Mouse (Mus musculus) CD4-positive, CD25-positive, alpha-beta regulatory T cell, adult 4 months (primary cell): ENCODE data around the gene Mblac2. TPM values are rescaled to one million over a fixed set of nuclear protein-coding genes. Genes with fewer than 3 reads are reported as not detected.

Source experiments
- ATAC-seq: one replicate; pipeline ENCODE4 v1.8.0; 2017
- polyA plus RNA-seq, 2 experiments: library from polyadenylated mRNA; unstranded; fragments of 100-300 nt; shearing (Covaris generic); gene quantifications; one replicate each; pipeline ENCODE4 v1.2.1; 2017

Mblac2 gene
- polyA plus RNA-seq, 2 experiments from 2014 or later, result 9.6 to 14.8 TPM

DNA sequence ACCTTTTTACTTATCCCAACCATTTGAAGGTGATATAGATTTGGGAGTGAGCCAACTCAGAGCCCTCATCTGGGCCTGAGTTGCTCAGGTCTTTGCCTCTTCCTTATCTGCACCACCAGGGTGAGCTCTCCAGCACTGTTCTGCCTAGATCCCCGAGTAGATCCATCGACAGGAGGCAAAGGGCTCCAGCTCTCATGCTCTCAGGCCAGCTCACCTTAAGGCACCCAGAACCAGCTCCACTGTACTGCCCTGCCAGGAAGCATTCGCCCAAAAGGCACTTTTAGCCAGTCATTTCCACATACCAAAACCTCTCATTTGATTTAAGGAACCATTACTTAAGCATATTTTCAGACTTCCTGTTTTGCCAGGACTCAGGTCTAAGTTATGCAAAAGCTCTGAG, 29.8 kb downstream of the Mblac2 start:
- ATAC-seq, result peak; percentile 37

DNA sequence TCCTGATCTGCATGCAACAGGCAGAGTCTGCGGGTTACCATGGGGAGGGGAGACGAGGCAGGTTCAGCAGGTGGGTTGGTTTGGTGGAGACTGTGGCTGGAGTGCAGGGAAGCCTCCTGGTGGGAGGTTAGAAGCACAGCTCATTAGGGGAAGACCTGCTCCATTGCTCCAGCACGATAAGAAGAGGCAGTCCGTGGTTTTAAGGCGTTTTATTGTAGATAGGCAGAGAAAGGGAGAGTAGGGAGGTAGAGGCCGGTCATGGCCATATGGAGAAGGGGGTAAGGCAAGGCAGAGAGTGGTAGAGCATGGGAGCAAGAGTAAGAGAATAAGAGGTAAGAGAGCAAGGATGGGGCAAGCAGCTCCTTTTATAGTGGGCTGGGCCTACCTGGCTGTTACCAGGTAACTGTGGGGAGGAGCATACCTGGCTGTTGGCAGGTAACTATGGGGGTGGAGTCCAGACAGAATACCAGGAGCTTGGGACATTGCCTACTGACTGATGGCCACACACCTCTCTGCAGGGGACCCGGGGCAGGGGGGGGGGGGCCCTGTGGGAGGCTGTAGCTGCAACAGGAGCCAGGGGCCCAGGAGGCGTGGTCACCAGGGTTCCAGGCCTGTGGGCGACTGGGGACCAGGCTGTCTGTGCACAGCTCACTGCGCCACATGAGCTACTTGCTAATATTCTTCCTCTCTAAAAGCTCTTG, 32.4 kb downstream of the Mblac2 start:
- no peak for ATAC-seq

- no peak for ATAC-seq
Measured at GRCm38 (mm10) chr13:81744092-81744396, 32.9 kb downstream of the Mblac2 start.

DNA sequence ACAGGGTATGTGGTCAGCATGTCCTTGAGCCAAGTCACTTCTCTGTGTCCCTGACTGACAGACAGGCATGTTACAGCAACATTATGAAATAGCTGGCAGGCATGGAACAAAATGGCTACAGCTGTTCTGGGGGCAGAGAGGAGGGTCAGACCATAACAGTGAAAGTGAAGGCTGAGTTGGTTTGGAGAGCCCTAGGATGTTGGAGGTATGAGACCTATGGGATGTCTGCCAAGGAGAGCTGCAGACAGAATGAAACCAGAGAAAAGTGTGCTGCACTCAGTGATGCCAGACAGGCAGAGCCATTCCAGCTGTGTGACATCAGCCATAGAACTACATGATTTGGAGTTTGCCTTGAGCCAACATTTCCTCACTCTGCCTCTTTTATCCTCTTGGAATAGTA, 43.7 kb downstream of the Mblac2 start:
- no peak for ATAC-seq

DNA sequence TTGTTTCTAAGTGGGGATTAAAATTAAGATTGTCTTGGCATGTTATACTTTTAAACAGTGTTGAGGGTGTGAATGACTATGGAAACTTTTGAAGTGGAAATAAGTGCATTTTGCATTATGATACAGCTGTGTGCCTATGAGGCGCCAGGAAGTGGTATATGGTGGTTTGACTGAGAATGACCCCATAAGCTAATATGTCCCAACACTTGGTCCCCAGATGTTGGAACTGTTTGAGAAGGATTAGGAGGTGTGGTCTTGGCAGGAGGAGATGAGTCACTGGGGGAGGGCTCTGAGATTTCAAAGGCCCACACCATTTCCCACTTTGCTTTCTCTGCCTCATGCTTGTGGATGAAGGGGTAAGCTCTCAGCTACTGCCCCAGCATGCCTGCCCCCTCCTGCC, 44.2 kb downstream of the Mblac2 start:
- ATAC-seq, result no peak

DNA sequence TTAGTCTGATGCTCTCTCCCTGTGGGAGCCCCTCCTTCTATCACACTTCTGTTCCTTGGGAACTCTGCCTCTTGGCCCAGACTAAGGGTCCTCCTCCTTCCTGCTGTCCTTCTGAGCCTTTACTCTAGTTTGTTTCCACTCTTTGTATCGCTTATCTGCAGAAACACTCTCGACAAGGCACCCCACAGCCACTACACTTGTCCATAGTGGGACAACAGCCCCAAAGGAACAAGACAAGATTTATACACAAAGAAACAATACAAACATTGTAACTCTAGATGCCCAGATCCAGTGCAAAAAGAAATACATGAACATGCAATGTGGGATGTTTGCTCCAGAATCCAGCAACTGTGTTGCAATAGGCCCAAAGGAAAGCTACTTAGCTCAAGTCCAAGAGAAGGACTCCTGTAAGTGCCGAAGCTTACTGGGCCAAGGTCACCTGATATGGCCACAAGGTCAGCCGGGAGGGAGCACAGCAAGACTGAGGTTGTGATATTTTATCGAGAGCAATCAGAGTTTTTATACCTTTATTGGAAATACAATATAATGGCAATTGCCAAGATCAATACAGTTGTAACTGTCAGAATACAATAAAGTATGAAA, 46.0 kb downstream of the Mblac2 start:
- no peak for ATAC-seq

DNA sequence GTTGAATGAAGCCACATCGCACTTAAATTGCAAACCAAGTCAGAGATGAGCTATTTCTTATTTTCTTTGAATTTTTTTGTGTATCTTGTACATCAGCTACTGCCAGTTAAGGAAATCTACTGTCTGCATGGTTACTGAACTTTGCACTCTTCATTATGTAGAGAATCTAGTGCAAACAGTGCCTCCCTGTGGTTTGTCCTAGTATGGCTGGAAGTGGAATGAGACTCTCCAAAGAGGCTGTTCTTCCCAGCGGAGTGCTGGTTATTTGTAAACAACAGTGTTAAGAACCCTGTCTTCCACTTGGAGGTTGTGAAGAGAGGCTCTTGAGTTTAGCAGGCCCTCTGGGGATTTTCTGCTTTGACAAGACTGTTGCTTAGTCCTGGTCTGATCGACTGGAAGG, 49.2 kb downstream of the Mblac2 start:
- peak; percentile 73 for ATAC-seq

GRCm38 (mm10) chr13:81761566-81762186, 50.5 kb downstream of the Mblac2 start:
- peak; percentile 84 for ATAC-seq

- ATAC-seq, result no peak
Measured at GRCm38 (mm10) chr13:81764173-81764572, 53.0 kb downstream of the Mblac2 start.

- peak; percentile 88 for ATAC-seq
Measured at GRCm38 (mm10) chr13:81767038-81767659, 56.0 kb downstream of the Mblac2 start.

DNA sequence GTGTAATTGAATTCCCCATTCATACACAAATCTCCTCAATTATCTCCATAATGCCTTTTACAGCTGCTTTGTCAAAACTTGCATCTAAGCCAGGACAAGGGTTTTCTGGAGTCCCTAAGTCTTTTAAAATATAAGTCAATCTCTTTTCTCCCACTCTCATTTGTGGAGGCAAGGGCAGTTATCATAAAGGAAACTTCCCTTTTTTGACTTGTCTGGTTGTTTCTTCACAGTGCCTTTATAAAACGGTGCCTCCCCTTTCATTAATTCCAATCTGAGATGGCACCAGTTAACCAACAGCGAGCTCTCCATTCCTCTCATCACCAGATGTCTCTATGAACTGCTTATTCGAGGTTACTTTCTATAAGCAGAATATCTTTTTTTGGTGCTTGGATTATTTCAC, 65.1 kb downstream of the Mblac2 start:
- no peak for ATAC-seq

- no peak for ATAC-seq
Measured at GRCm38 (mm10) chr13:81782475-81782874, 71.3 kb downstream of the Mblac2 start.

- ATAC-seq, result peak; percentile 82
Measured at GRCm38 (mm10) chr13:81782971-81783404, 71.8 kb downstream of the Mblac2 start, which contains the start of gene Cetn3. Gene Cetn3 (plus strand): TSS chr13:81783077.

GRCm38 (mm10) chr13:81783405-81784342, 72.5 kb downstream of the Mblac2 start:
- ATAC-seq, result peak; percentile 85

GRCm38 (mm10) chr13:81785766-81786480, 74.8 kb downstream of the Mblac2 start:
- no peak for ATAC-seq

DNA sequence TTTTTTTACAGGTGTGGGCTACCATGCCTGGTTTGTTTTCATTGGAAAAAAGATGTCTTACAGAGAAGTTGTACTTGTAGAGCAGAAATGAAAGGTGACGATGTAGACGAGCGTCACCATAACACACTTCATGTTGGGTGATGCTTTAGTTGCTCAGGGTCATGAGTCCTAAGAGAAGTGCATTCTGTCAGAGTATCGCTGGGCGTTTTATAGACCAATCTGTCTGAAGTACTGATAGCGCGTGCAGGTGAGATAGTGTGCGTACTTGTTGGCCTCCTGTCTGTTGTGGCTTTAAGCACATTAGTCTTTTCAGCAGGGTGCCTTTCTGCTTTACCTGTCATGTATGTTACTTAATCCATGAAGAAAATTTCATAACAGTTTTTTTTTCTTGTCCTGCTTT, 79.0 kb downstream of the Mblac2 start:
- ATAC-seq, result no peak

- ATAC-seq, result no peak
Measured at GRCm38 (mm10) chr13:81791861-81792260, 80.7 kb downstream of the Mblac2 start.

GRCm38 (mm10) chr13:81793850-81794249, 82.7 kb downstream of the Mblac2 start:
- peak; percentile 93 for ATAC-seq

DNA sequence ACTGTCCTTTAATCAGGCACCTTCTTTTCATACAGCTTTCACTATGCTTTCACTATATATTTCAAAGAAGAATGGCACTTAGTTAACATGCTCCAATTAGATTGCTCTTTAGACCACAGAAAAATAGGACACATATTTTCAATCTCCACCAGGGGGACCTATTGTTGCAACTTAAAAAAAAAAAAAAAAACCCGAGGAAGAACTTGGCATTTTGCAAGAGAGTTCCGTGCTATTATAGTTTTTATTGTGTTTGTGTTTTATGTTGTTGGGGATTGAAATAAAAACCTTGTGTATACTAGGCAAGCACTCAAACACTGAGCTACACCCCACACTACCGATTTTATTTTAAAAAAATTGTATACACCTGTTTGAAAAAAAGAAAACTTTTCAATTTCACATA, 90.0 kb downstream of the Mblac2 start:
- peak; percentile 82 for ATAC-seq
